Mouse (Mus musculus) lung, embryonic 14.5 days (tissue): ENCODE data around the gene Mfsd7a. TPM values are rescaled to one million over a fixed set of nuclear protein-coding genes. Genes with fewer than 3 reads are reported as not detected.
"Not testable (repeated sequence)": the region's sequence is repeated elsewhere in the genome, so short reads cannot be mapped to it uniquely, and the experiment has no call there.

Source experiments
- ATAC-seq: fragments of 200-750 bp; cut with Nextera tagmentation; 2 replicates; pipeline ENCODE4 v1.8.0; 2017; ENCODE audit warnings: mild to moderate bottlenecking, moderate TSS enrichment, moderate library complexity; ENCODE audit not compliant: insufficient read depth
- DNase-seq: peaks from one replicate; pipeline ENCODE4 v3.0.0-alpha.2; 2015
- H3K27ac ChIP-seq: fragments of 300-500 bp; sonication (generic); 2 replicates; pipeline ENCODE4 v1.5.1; 2014; ENCODE audit warnings: low read depth, mild to moderate bottlenecking, moderate library complexity
- H3K27me3 ChIP-seq: fragments of 300-500 bp; sonication (generic); 2 replicates; pipeline ENCODE4 v1.6.1; 2014; ENCODE audit warnings: low read length, control low read depth; ENCODE audit not compliant: insufficient read depth
- H3K36me3 ChIP-seq: fragments of 300-500 bp; sonication (generic); 2 replicates; pipeline ENCODE4 v1.6.1; 2014; ENCODE audit warnings: control low read depth; ENCODE audit not compliant: insufficient read depth
- H3K4me1 ChIP-seq: fragments of 300-500 bp; sonication (generic); 2 replicates; pipeline ENCODE4 v1.6.1; 2014; ENCODE audit warnings: antibody characterized with exemption, control low read depth; ENCODE audit not compliant: insufficient read depth
- H3K4me2 ChIP-seq: fragments of 300-500 bp; sonication (generic); 2 replicates; pipeline ENCODE4 v1.6.1; 2014; ENCODE audit warnings: mild to moderate bottlenecking
- H3K4me3 ChIP-seq: fragments of 300-500 bp; sonication (generic); 2 replicates; pipeline ENCODE4 v1.5.1; 2014; ENCODE audit warnings: low read depth, low read length
- H3K9ac ChIP-seq: fragments of 300-500 bp; sonication (generic); 2 replicates; pipeline ENCODE4 v1.6.1; 2014
- H3K9me3 ChIP-seq: fragments of 300-500 bp; sonication (generic); 2 replicates; pipeline ENCODE4 v1.6.1; 2016; ENCODE audit warnings: low read depth, low read length, control low read depth
- CTCF ChIP-seq: IDR thresholded peaks from 2 replicates; pipeline ENCODE4 v1.5.1; 2016; ENCODE audit warnings: antibody characterized with exemption, low read depth
- WGBS: fragments of 180-500 bp; shearing (Covaris S2); extraction: QIAGEN DNeasy Blood & Tissue Kit; methylation state at CpG from one replicate; pipeline ENCODE4 v1.1.7; 2014; 5-methylcytosine and 5-hydroxymethylcytosine counted together
- polyA plus RNA-seq: library from polyadenylated mRNA; unstranded; fragments of >200 nt; fragmentation: Nextera tagmentation; extraction: Ambion mirVana; gene quantifications from 2 replicates; pipeline ENCODE4 v1.2.1, GENCODE M21; 2014

Mfsd7a gene
- polyA plus RNA-seq: 0.16 TPM in 1 of 2 replicates, not detected in the other

- no peaks in the 10 kb centered on the region for H3K27me3 ChIP-seq
- 10% methylated on average over 24 of the region's 24 CpGs for WGBS
- H3K4me3 ChIP-seq: peak within 1 kb of the TSS; percentile 33
- ATAC-seq (peak; percentile 98), DNase-seq (peak; percentile 84)
- H3K9me3 ChIP-seq: no peaks in the 10 kb centered on the region
- TF ChIP-seq CTCF: peak; percentile 1; the same call in 1 of the 2 replicates
- H3K9ac ChIP-seq: peak within 1 kb of the TSS; percentile 28
- H3K4me1 ChIP-seq: no peaks in the 10 kb centered on the region
- H3K36me3 ChIP-seq: no peaks in the 10 kb centered on the region
- no peak within 1 kb of the TSS for H3K27ac ChIP-seq
- peak within 1 kb of the TSS; percentile 63 for H3K4me2 ChIP-seq
Observed at GRCm38 (mm10) chr5:108448785-108449668, at the start of gene Mfsd7a. TSS of gene Mfsd7a (minus strand) at chr5:108448891.

GRCm38 (mm10) chr5:108486148-108486547 lies 37.5 kb upstream of the Mfsd7a start:
- WGBS: 89% methylated on average over 4 of the region's 5 CpGs

GRCm38 (mm10) chr5:108485239-108485638 lies 36.5 kb upstream of the Mfsd7a start:
- DNase-seq (peak; percentile 47), ATAC-seq (no peak)
- H3K27me3 ChIP-seq: no peaks in the 10 kb centered on the region
- H3K36me3 ChIP-seq: peaks cover 60% of the 10 kb centered on the region
- 91% methylated on average over 2 of the region's 2 CpGs for WGBS
- H3K27ac ChIP-seq: no peak overlapping the region
- H3K4me3 ChIP-seq: no peak overlapping the region
- no peak overlapping the region for H3K9ac ChIP-seq
- H3K4me2 ChIP-seq: no peak overlapping the region
- H3K9me3 ChIP-seq: no peaks in the 10 kb centered on the region
- peak; percentile 74 for TF ChIP-seq CTCF
- no peaks in the 10 kb centered on the region for H3K4me1 ChIP-seq

More at GRCm38 (mm10) chr5:108486148-108486547, 37.5 kb upstream of the Mfsd7a start:
- H3K4me2 ChIP-seq, H3K9ac ChIP-seq, H3K27ac ChIP-seq, H3K27me3 ChIP-seq, ATAC-seq, H3K4me1 ChIP-seq, H3K9me3 ChIP-seq, DNase-seq, H3K4me3 ChIP-seq: not testable (repeated sequence)
- peaks cover 67% of the 10 kb centered on the region for H3K36me3 ChIP-seq

GRCm38 (mm10) chr5:108483006-108483405 lies 34.3 kb upstream of the Mfsd7a start:
- H3K4me1 ChIP-seq: no peaks in the 10 kb centered on the region
- TF ChIP-seq CTCF: no peak
- H3K36me3 ChIP-seq: peaks cover 55% of the 10 kb centered on the region
- H3K9ac ChIP-seq: no peak overlapping the region
- no peak overlapping the region for H3K4me2 ChIP-seq
- no peak overlapping the region for H3K27ac ChIP-seq
- no peaks in the 10 kb centered on the region for H3K27me3 ChIP-seq
- no peaks in the 10 kb centered on the region for H3K9me3 ChIP-seq
- WGBS: 85% methylated on average over 6 of the region's 6 CpGs
- DNase-seq (no peak), ATAC-seq (no peak)
- H3K4me3 ChIP-seq: no peak overlapping the region

- DNase-seq: no peak
- TF ChIP-seq CTCF: no peak
Observed at GRCm38 (mm10) chr5:108475977-108476376, 27.3 kb upstream of the Mfsd7a start.

GRCm38 (mm10) chr5:108473737-108474136 lies 25.0 kb upstream of the Mfsd7a start:
- H3K4me1 ChIP-seq: no peaks in the 10 kb centered on the region
- H3K36me3 ChIP-seq: peaks cover 71% of the 10 kb centered on the region
- H3K4me3 ChIP-seq: no peak overlapping the region
- no peaks in the 10 kb centered on the region for H3K27me3 ChIP-seq
- 56% methylated on average over 4 of the region's 4 CpGs for WGBS
- no peaks in the 10 kb centered on the region for H3K9me3 ChIP-seq
- no peak overlapping the region for H3K27ac ChIP-seq
- no peak for ATAC-seq
- TF ChIP-seq CTCF: no peak
- H3K4me2 ChIP-seq: no peak overlapping the region
- no peak overlapping the region for H3K9ac ChIP-seq
- no peak for DNase-seq

More at GRCm38 (mm10) chr5:108475977-108476376, 27.3 kb upstream of the Mfsd7a start:
- no peak overlapping the region for H3K9ac ChIP-seq
- no peak overlapping the region for H3K27ac ChIP-seq
- ATAC-seq: no peak
- H3K4me3 ChIP-seq: no peak overlapping the region
- H3K36me3 ChIP-seq: peaks cover 81% of the 10 kb centered on the region
- no peaks in the 10 kb centered on the region for H3K9me3 ChIP-seq
- H3K4me1 ChIP-seq: no peaks in the 10 kb centered on the region
- WGBS: 84% methylated on average over 3 of the region's 3 CpGs
- no peak overlapping the region for H3K4me2 ChIP-seq
- H3K27me3 ChIP-seq: no peaks in the 10 kb centered on the region

GRCm38 (mm10) chr5:108469617-108470016 lies 20.9 kb upstream of the Mfsd7a start:
- H3K4me3 ChIP-seq: no peak overlapping the region
- DNase-seq (no peak), ATAC-seq (no peak)
- H3K4me1 ChIP-seq: no peaks in the 10 kb centered on the region
- no peak overlapping the region for H3K4me2 ChIP-seq
- peaks cover 37% of the 10 kb centered on the region for H3K36me3 ChIP-seq
- WGBS: 73% methylated on average over 7 of the region's 7 CpGs
- H3K9ac ChIP-seq: no peak overlapping the region
- no peaks in the 10 kb centered on the region for H3K27me3 ChIP-seq
- H3K9me3 ChIP-seq: no peaks in the 10 kb centered on the region
- TF ChIP-seq CTCF: no peak
- no peak overlapping the region for H3K27ac ChIP-seq
